Mouse (Mus musculus) cerebellum, adult 2 months (tissue): ENCODE data around the gene Tmcc2.

Source experiments
- CTCF ChIP-seq: fragments of 200-500 bp; IDR thresholded peaks from 2 replicates; pipeline ENCODE4 v1.5.1; 2011; ENCODE audit warnings: low read depth, mild to moderate bottlenecking, control low read depth, low read length, moderate library complexity, borderline replicate concordance; ENCODE audit not compliant: insufficient read depth
- POLR2A ChIP-seq: fragments of 200-500 bp; IDR thresholded peaks from 2 replicates; pipeline ENCODE4 v1.6.1; 2011; ENCODE audit warnings: low read length, control low read depth, borderline replicate concordance; ENCODE audit not compliant: insufficient read depth

DNA sequence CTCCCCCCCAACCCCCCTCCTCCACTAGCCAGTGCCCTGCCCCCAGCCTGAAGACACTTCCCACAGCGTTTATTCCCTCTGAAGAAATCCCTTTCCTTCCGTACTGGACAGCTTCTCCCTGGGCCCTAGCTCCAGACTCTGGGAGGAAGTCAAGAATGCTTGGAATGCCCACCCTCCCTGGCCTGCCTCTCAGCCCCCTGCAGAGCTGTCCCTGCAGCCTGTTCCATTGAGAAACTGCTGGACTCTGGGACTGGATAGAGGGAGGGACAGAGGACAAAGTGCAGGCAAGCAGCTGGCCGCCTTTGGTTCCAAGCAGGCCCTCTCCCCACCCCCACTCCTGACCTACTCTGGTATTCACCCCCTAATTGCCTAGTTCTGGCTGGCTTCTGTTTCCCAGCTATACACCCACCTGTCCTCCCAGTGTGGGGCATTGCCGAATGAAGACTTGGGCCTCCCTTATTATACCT is 57.4 kb downstream of the Tmcc2 start:
- TF ChIP-seq POLR2A, result no peak
- TF ChIP-seq CTCF, result no peak
